Mouse (Mus musculus): Measurements from ENCODE around the gene Lrtm1. TPM values are rescaled to one million over a fixed set of nuclear protein-coding genes. Genes with fewer than 3 reads are reported as not detected.
A peak's percentile ranks its signal among the peaks of the same experiment; 100 is the strongest.

Lrtm1 gene
- polyA plus RNA-seq, 1 experiment from 2014 or later = not detected

- ATAC-seq (no peak), DNase-seq (ENCODE audit: low read depth, low spot score) (no peak)
- in situ Hi-C loops (cut with MboI; ENCODE audit: low pct_unique_long_range_greater_than_20kb) = no loop called here
- CTCF ChIA-PET = no interaction called here
- no peak for TF ChIP-seq CTCF (IDR thresholded peaks at IDR 0.05)
- POLR2A ChIA-PET = interaction anchor here (0.7 kb wide), 1 partner anchor 1232 kb away, joined by 3 read pairs; no protein-coding TSS in a partner anchor
- H3K27me3 ChIP-seq = no peaks in the 10 kb centered on the region
Observed at GRCm38 (mm10) chr14:29062676-29063075, 44.7 kb downstream of the Lrtm1 start.

GRCm38 (mm10) chr14:29073747-29074146 lies 55.7 kb downstream of the Lrtm1 start:
- no peak for DNase-seq (ENCODE audit: low read depth, low spot score)
- ChIA-PET CTCF (interaction anchor here (0.7 to 1.6 kb wide), 4 partner anchors 13 to 124 kb away, joined by 3 to 5 read pairs (median 4); no protein-coding TSS in a partner anchor), POLR2A (no interaction called here)
- ATAC-seq = no peak
- H3K27me3 ChIP-seq = no peaks in the 10 kb centered on the region
- in situ Hi-C loops (cut with MboI; ENCODE audit: low pct_unique_long_range_greater_than_20kb) = no loop called here
- peak; percentile 57 for TF ChIP-seq CTCF (IDR thresholded peaks at IDR 0.05)

- no peak for TF ChIP-seq CTCF (IDR thresholded peaks at IDR 0.05)
- ChIA-PET CTCF (no interaction called here), POLR2A (no interaction called here)
- ATAC-seq = no peak
- no peaks in the 10 kb centered on the region for H3K27me3 ChIP-seq
- in situ Hi-C loops (cut with MboI; ENCODE audit: low pct_unique_long_range_greater_than_20kb) = loop anchor here (5.0 to 25.0 kb wide), 2 partner anchors 55 to 790 kb away; no protein-coding TSS in a partner anchor
- no peak for DNase-seq (ENCODE audit: low read depth, low spot score)
Observed at GRCm38 (mm10) chr14:29077418-29077817, 59.4 kb downstream of the Lrtm1 start.

- CTCF ChIA-PET = interaction anchor here (1.2 kb wide), 1 partner anchor 128 kb away, joined by 4 read pairs; no protein-coding TSS in a partner anchor
- TF ChIP-seq CTCF (IDR thresholded peaks at IDR 0.05) = no peak
- in situ Hi-C loops (cut with MboI; ENCODE audit: low pct_unique_long_range_greater_than_20kb) = loop anchor here (5.0 to 25.0 kb wide), 2 partner anchors 273 to 793 kb away; no protein-coding TSS in a partner anchor
- peak; percentile 80 for DNase-seq (ENCODE audit: low read depth, low spot score)
- H3K27me3 ChIP-seq = no peaks in the 10 kb centered on the region
- ATAC-seq = peak; percentile 61
- POLR2A ChIA-PET = no interaction called here
Observed at GRCm38 (mm10) chr14:29080228-29080627, 62.2 kb downstream of the Lrtm1 start.

GRCm38 (mm10) chr14:29080630-29081029 lies 62.6 kb downstream of the Lrtm1 start:
- TF ChIP-seq CTCF (IDR thresholded peaks at IDR 0.05) = no peak
- H3K27me3 ChIP-seq = no peaks in the 10 kb centered on the region
- POLR2A ChIA-PET = no interaction called here
- CTCF ChIA-PET = interaction anchor here (0.8 to 1.3 kb wide), 4 partner anchors 29 to 128 kb away, joined by 3 to 5 read pairs (median 4); no protein-coding TSS in a partner anchor
- in situ Hi-C loops (cut with MboI; ENCODE audit: low pct_unique_long_range_greater_than_20kb) = loop anchor here (5.0 to 25.0 kb wide), 2 partner anchors 273 to 793 kb away; no protein-coding TSS in a partner anchor
- peak; percentile 58 for ATAC-seq
- peak; percentile 93 for DNase-seq (ENCODE audit: low read depth, low spot score)

GRCm38 (mm10) chr14:29082171-29082570 lies 64.2 kb downstream of the Lrtm1 start:
- no peak for TF ChIP-seq CTCF (IDR thresholded peaks at IDR 0.05)
- ATAC-seq = peak; percentile 91

More at GRCm38 (mm10) chr14:29082171-29082570, 64.2 kb downstream of the Lrtm1 start:
- ChIA-PET CTCF (interaction anchor here (0.6 to 1.5 kb wide), 4 partner anchors 9 to 697 kb away, joined by 3 to 5 read pairs (median 4); no protein-coding TSS in a partner anchor), POLR2A (no interaction called here)
- in situ Hi-C loops (cut with MboI; ENCODE audit: low pct_unique_long_range_greater_than_20kb) = loop anchor here (5.0 to 25.0 kb wide), 2 partner anchors 275 to 795 kb away; no protein-coding TSS in a partner anchor
- no peaks in the 10 kb centered on the region for H3K27me3 ChIP-seq
- DNase-seq (ENCODE audit: low read depth, low spot score) = peak; percentile 97

All from Patski (cell line).